Mouse (Mus musculus): ENCODE measurements around the gene Hoxb7.

Gene Hoxb7

DNA sequence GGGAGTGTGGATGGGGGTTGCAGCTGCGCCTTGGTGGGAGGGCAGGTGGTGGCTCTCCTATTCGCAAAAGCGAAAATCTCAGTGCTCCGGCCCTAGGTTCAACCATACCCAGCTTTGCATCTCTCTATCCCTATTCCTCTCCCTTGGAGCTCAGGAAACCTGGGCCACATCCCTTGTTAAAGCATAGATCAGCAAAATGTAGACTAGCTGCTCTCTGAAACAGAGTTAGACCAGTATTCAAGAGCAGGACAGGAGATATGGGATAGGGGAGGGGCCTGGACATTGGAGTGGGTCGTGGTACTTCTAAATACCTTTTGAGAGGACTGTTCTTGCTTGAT lies 28.9 kb downstream of the Hoxb7 start:
- 6% methylated on average over 5 of the region's 5 CpGs for WGBS

DNA sequence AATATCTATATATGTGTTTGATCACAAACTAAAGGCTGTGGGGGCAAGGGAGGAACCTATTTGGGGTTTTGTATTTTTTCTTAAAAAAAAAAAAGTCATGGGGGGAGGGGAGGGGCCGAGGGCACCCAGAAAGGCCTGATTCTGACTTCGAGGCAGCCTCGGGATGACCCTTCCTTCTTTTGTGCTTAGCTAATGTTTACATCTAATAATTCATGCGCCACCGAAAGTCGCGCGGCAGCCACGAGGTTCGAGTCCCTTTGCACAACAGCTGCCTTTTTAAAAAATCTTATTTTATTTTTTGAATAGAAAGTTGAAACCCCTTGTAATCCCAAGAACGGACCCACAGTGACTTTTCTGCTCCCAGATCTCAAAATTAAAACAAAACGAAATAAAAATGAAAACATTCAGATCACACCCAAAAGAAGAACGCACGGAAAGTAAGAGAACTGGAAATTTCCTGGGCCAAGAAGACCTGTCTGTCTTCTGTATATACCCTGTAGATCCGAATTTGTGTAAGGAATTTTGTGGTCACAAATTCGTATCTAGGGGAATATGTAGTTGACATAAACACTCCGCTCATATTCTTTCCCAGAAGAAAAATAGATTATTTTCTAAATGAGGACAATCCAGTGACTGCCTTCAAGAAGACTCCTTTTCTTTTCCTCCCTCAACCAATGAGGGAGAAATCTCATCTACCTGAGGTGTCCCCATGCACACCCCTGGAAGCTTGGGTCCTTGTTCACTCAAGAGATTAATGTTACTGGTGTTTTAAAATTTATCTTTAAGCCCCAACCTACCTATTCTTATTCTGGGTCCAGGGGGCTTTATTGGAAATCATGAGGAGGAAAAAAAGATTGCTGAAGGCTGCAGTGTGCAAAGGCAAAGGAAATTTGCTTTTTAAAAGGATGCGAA lies 30.5 kb downstream of the Hoxb7 start:
- WGBS, result 11% methylated on average over 18 of the region's 18 CpGs

DNA sequence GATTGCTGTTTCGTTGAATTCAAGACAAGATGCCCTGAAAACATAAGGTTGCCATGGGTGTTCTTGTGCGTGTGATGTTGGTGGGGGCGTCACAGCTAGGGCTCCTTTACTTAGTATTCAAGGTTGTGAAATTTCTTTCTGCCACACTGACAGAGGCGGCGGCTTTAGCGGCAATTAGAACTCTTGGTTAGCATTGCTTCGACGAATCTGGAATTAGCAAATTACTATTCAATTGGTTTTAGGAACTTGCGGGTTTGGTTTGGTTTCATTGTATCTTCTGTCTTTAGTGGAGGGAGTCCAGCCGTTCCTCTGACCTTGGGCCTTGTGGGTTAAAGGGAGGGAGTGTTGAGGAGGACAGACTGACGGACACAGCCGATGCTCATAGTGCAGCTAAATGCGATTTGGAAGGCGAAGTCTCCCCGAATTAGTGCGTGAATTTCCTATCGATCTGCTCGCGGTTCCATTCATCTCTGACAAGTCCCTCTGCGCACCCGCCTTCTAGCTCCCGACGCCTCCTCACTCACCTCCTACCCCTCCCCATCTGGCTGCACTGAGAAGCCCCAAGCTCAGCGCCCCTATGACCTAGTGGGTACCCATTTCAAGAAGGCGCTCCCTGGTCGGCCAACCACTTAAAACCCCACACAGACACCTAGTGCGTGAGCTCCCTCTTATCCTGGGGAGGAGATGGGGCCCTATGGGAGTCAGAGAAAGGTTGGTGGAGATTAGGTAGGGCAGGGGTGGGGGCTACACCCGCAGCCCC lies 31.4 kb downstream of the Hoxb7 start, which contains the start of gene Hoxb4:
Gene Hoxb4 (plus strand): TSS at position 660 of the 760 bp plus-strand sequence.
- 5% methylated on average over 28 of the region's 28 CpGs for WGBS

DNA sequence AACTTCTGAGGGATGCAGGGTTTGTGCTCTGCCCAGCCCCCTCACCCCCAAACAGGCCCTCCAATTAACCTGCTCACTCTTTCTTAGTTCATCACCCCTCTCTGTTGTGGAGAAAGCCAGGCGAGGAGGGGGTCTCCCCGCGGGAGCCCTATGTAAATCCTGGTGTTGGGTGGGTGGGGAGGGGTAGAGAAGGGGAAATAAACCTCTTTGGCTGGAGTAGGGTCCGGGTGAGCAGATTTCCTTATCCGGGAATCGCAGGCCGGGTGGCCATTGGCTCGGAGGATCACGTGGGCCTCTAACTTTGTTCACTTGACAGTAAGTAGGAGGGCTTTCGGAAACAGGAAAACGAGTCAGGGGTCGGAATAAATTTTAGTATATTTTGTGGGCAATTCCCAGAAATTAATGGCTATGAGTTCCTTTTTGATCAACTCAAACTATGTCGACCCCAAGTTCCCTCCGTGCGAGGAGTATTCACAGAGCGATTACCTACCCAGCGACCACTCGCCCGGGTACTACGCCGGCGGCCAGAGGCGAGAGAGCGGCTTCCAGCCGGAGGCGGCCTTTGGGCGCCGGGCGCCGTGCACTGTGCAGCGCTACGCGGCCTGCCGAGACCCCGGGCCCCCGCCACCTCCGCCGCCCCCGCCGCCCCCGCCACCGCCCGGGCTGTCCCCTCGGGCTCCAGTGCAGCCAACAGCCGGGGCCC lies 32.1 kb downstream of the Hoxb7 start:
- under 1% methylated on average over 41 of the region's 45 CpGs for WGBS

GRCm38 (mm10) chr11:96319071-96319902 lies 32.9 kb downstream of the Hoxb7 start:
- 2% methylated on average over 34 of the region's 34 CpGs for WGBS

GRCm38 (mm10) chr11:96319910-96320309 lies 33.5 kb downstream of the Hoxb7 start:
- 2% methylated on average over 29 of the region's 29 CpGs for WGBS

DNA sequence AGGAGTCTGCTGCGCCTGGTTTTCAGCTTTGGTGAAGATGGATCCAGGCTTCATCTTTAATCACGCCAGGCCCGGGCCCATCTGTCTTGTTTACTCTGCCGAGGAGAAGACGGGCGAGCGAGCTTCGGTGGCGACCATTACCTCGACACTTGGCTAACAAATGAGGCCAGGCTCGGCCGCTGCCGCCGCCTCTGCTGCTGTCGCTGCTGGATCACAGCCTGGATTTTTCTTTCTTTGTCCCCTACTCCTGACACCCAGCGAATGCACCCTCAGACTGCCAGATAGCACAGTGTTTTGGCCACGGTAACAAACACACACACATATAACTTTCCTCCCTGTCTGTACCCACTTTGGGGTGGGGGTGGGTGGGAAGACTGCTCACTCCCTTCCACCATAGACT lies 34.3 kb downstream of the Hoxb7 start:
- 6% methylated on average over 17 of the region's 17 CpGs for WGBS

GRCm38 (mm10) chr11:96321846-96322245 lies 35.4 kb downstream of the Hoxb7 start:
- 13% methylated on average over 5 of the region's 5 CpGs for WGBS

DNA sequence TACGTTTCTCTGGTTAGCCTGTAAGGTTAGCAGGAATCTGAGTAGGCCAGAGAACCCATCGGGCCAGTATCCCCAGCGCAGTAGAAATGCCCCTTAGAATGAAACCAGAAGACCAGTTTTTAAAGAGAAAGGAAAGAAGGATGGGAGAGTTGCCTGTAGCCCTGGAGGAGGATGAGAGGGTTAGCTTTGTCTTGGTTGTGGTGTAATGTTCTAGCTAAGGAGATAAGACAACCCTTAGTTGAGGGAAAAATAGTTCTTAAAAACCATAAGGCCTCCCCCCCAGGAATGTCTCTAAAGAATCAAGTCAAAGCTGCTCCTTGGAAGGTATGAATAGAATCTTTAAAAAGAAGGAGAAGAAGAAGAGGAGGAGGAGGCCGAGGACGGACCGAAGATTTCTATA lies 36.3 kb downstream of the Hoxb7 start:
- WGBS, result 10% methylated on average over 6 of the region's 6 CpGs

DNA sequence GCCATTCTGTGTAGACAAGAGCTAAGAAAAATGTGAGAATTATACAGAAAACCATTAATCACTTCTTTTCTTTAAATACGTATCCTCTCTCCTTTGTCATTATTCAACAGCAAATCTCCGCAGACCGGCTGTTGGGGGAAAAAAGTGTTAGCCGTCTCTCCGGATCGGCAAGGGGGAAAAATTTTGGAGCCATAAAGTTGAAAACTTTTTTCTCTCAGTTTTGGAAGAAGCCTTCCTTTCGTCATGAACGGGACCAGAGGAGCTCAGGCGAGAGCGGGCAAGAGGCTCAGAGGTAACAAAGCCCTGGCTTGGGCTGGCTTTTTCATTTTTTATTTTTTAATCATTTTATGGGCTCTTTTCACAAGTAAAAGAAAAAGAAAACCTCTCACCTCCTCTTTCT lies 36.7 kb downstream of the Hoxb7 start, which contains the start of gene Hoxb3:
Gene Hoxb3 (plus strand): TSS at position 173 of the 400 bp plus-strand sequence.
- WGBS, result 10% methylated on average over 10 of the region's 10 CpGs

- WGBS, result 2% methylated on average over 5 of the region's 5 CpGs
These were observed 37.7 kb downstream of the Hoxb7 start for GRCm38 (mm10) chr11:96324125-96324524.

GRCm38 (mm10) chr11:96324965-96325364 lies 38.5 kb downstream of the Hoxb7 start:
- WGBS, result 2% methylated on average over 8 of the region's 8 CpGs

GRCm38 (mm10) chr11:96325747-96326212 lies 39.4 kb downstream of the Hoxb7 start:
- 9% methylated on average over 22 of the region's 22 CpGs for WGBS

DNA sequence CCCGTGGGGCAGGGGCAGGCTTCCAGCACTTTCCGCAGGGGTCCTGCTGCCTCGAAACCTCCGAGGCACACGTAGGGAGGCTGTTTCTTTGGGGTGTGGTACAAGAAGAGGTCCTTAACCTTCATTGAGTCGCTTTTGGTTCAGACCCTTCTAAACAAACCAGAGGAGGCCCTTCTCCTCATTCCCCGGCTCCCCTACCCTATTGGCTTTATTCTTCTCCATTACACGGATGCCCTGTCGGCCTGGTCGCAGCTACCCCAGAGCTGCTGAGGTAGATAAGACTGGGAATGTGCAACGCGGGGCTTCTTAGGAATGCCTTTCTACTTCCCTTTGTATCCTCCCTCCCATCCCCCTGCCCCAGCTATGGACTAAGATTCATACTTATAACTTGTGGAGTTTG lies 40.3 kb downstream of the Hoxb7 start:
- 5% methylated on average over 12 of the region's 12 CpGs for WGBS

DNA sequence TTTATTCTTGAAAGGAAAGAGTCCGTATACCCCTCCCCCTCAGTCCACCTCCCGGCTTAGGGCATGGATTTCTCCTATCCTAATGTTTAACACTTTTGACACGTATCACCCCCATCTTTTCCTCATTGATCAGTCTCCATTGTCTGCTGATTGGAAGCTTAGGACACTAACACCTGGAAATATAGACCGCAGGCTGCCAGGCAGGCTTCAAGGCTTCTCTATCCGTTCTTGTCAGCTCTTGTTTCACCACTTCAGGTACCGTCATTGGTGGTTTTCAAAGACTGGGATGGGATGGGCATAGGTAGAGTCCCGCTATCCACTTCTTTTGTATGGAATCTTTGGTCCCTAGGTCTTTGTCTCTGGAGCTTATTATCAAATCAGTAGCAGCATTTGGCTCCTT lies 40.7 kb downstream of the Hoxb7 start:
- WGBS, result 4% methylated on average over 7 of the region's 7 CpGs

- 6% methylated on average over 5 of the region's 5 CpGs for WGBS
These were observed 41.3 kb downstream of the Hoxb7 start for GRCm38 (mm10) chr11:96327750-96328149.

GRCm38 (mm10) chr11:96328605-96329004 lies 42.2 kb downstream of the Hoxb7 start:
- 15% methylated on average over 8 of the region's 8 CpGs for WGBS

DNA sequence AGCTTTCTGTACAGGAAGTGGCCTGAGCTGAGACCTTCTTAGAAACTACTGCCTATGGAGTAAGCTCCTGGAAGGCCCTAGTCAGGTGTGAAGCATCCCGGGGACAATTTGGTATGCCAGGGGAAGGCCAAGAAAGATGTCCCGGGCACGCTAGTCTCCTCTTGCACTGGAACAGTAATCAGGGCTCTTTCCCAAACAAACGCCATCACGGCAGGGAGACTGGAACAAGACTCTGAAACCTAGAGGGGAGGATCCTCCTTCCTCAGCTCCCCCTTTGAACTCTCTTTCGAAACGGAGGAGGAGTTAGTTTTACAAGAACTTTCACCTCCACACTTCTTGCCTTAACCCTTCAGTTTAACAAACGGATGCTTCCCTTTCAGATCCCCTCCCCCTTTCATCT lies 45.7 kb downstream of the Hoxb7 start:
- 6% methylated on average over 8 of the region's 8 CpGs for WGBS

DNA sequence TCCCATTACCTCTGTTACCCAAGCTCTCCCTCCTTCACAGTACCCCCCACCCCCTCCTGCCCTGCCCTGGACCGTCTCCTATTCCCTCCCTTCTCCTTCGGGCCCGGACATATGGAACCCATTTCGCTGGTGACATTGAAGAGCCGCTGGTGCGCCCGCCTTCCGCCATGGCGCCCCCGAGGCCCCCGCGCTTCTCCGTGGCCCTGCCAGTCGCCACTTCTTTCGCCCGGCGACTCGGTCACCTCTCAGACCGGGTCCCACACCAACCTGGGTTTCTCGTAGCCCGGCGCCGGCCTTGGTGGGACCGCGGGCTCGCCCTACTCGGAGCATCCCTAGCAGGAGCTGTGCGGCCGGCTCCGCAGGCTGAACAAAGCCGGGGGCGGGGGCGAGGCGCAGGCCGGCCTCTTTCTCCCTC lies 46.2 kb downstream of the Hoxb7 start:
- WGBS, result 3% methylated on average over 35 of the region's 35 CpGs

- WGBS, result 11% methylated on average over 17 of the region's 17 CpGs
These were observed 47.0 kb downstream of the Hoxb7 start for GRCm38 (mm10) chr11:96333241-96334001.

Data from cerebral cortex, adult 2 months (tissue).